Mouse (Mus musculus) cerebellum, adult 9-10 months (tissue): ENCODE measurements around the gene Akt1.

Source experiments
- DNase-seq: peaks from one replicate; pipeline ENCODE4 v3.0.0; 2022

Akt1 gene

GRCm38 (mm10) chr12:112674132-112675011 is at the start of gene Akt1:
Gene Akt1, minus strand, starts transcription at chr12:112674884.
- peak; percentile 68 for DNase-seq

GRCm38 (mm10) chr12:112724077-112724805 is 49.6 kb upstream of the Akt1 start:
- peak; percentile 90 for DNase-seq

DNA sequence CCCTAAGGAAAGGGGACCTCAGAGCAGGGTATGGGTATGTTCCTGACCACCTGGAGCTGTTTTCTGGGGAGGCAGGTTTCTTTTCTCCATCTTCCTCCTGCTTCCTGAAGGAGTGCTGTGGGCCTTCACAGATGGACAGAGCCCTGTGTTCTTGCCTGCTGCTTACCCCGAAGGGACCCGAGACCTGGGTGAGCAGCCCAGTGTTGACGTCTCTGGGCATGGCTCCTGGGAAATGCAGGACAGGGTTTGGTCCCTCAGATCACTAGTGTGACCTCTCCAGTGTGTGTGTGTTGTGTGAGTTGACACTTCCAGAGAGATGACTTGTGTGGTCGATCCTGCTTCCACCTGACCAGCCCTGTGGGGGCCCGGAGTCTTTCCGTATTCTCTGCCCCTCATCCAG is 48.8 kb upstream of the Akt1 start:
- peak; percentile 51 for DNase-seq

DNA sequence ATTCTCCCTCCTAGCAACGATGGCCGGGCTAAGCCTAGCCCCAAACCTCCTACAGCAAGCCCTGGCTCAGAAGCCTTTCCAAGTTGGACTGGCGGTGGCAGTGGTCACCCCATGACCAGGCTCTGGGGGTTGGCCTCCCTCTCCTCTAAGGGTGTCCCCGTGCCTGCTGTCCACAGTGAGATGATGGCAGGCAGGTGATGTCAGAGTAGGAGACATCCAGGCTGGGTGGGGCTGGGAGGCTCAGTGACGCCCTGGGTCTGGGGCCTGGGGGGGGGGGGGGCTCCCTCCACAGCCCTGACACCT is 48.3 kb upstream of the Akt1 start:
- DNase-seq, result no peak

- peak; percentile 79 for DNase-seq
Observed at GRCm38 (mm10) chr12:112722240-112723027, 47.8 kb upstream of the Akt1 start.

DNA sequence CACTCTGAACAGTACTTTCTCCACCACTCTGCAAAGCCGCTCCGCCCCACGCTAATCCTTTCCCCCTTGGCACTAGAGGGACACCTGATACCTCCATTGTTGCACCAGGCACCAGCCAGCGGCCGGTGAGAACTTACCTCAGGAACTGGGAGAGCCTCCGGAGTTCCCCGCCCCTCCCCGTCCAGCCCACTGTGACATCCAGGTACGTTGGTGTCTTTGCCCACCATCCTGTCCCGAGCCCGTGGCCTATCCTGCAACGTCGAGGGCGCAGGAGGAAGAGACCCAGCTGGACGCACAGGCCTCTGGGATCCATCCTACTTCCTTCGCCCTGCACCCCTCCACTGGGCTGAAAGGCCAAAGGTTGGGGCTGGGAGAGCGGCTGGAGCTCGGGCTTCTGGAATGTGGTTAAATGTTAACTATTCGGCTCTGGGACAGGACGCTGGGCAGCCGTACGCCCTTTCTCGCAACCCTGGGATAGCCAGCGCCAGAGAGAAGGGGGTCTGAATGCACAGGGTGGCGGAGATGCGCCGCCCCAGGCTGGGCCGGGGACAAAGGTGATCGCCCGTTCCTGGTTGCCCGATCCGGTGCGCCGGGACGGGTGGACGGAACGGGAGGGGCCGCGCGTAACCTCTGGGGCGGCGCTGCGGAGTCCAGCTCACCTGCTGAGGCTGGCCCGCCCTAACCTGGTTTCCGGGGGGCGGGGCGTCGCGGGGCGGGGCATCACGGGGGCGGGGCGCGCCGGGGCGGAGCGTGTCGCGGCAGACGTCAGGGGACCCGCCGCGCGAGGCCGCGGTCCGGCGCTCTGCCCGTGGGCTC is 46.9 kb upstream of the Akt1 start:
- DNase-seq, result peak; percentile 75

GRCm38 (mm10) chr12:112720890-112721423 is 46.3 kb upstream of the Akt1 start:
- peak; percentile 68 for DNase-seq

- DNase-seq, result no peak
Observed at GRCm38 (mm10) chr12:112720216-112720615, 45.5 kb upstream of the Akt1 start, which contains the start of gene Cep170b. Gene Cep170b, plus strand, starts transcription at chr12:112720455.

DNA sequence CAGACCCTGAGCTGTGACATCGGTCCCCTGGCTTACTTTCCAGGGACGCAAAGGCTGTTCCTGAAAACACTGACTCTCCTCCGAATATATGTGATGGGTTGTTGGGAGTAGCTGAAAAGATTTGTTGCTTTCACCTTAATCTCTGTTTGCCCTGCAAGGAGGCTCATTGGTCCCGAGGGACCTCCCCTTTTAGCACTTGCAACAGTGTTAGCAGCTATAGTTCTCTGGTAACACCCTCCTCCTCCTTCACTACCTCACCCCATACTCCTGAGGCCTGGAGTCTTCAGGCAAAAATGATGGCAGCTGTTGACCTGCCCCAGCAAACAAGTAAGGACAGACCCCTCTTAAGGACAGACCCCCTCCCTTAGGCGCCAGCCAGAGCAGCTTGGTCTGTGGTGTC is 44.3 kb upstream of the Akt1 start:
- DNase-seq, result no peak

DNA sequence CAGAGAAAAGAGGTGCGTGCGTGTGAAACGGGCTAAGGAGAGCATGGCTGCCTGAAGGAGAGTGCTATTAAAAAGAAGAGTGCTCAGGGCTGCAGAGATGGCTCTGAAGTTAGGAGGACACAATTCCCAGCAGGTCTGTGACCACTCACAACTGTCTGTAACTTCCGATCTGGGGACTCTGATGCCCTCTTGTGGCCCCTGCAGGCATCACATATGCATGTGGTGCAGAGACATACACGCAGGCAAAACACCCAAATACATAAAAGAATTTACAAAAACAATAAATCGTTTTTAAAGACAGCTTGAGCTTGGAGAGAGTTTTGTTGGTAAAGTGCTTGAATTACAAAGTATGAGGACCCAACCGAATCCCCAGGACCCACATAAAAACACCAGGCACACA is 42.5 kb upstream of the Akt1 start:
- peak; percentile 51 for DNase-seq

GRCm38 (mm10) chr12:112713984-112714383 is 39.3 kb upstream of the Akt1 start:
- peak; percentile 50 for DNase-seq

- DNase-seq, result no peak
Observed at GRCm38 (mm10) chr12:112707573-112707869, 32.8 kb upstream of the Akt1 start.

DNA sequence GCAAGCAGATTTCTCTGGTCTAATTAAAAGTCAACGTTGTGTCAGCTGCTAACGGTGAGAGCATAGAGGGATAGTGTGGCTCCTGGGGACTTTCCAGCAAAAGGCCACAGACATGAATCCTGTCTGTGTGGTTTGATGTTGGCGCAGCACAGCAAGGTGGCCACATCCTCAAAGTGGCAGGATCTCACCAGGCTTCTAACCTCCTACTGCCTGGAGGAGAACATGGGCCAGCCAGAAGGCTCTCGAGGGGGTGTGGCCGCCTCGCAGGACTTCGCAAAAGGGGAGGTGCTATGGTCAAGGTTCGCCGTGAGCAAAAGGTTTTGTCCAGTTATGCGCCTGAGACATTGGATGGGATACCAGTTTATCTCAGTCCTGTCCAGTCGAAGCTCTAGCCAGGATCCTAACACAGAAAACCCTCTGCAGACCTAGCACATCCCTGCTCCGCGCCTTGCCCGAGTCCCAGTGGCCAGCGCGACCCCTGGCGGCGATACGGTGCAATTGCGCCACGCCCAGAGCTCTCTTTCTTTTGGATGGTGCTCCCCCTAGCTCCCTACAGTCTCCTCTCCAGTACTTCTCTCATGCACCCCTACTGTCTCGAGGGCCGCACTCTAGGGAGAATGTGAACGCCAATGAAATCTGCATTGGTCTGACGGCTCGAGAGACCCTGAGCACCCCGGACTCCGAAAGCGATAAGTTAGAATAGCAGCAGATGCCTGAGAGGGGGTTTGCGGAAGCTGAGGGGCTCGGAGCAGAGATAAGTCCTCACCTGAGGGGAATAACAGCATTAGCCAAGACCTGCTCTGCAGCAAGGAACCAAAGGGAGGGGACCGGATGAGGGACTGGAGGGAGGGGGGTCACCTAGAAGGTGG is 32.3 kb upstream of the Akt1 start:
- peak; percentile 93 for DNase-seq

DNA sequence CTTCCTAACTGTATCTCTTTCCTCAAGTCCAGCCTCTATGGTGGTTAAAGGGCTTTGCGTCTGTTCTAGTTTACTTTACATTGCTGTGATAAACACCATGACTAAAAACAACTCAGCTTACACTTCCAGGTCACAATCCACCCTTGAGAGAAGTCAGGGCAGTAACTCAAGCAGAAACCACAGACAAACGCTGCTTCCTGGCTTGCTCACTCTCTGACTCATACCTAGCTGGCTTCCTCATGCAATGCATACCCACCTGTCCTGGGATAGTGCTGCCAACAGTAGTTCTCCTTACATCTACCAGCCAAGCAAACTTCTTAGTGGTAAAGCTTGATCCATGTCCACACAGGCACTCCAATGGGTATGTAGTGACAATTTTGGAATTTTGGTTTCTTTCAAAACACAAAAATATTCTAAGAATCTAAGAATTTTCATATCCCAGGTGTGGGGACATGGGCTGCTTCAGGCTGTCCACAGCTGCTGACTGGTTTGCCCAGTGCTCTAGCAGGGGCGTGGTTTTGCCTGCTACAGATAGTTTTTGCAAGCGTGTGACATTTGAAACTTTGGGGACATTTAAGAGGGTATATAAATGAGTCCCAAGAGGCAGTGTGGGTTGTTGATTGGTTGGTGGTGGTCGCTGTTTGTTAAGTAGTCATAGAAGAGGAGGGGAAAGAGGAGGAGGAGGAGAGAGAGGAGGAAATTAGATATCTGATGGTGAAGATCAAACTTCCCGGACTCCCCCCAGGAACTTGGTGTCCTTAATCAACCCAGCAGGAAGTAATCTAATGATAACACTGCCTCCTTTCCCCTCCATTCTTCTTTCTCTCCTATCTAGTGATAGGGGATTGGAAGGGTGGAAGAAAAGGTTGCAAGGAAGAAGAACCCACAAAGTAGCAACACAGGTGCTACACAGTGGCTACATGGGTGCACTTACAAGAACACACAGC is 28.0 kb upstream of the Akt1 start:
- no peak for DNase-seq

GRCm38 (mm10) chr12:112700522-112700921 is 25.8 kb upstream of the Akt1 start:
- no peak for DNase-seq

DNA sequence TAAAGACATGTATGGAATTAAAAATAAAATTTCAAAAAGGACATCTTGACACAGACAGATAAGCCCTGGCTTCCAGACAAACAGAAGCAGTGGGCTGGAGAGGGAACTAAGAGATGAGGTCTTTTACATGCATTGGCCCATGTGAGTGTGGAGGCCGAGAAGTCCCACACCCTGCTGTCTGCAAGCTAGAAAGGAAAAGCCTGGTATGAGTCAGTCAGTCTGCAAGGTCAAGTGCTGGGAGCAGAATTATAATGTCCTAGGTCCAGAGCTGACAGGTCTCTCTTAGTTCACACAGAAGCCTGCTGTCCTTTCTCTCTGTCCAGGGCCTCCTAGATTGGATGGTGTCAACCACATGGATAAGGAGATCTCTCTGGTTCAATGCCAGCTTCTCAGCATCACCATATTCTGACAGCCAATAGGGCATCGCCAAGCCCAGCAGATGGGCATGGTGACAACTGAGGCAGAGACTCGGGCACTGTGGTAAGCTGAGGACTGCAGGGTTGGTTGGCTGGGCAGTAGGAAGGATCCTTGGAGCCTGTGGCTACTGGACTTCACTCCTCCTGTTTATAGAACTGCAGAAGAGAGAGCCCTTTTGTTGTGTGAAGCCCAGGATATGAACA is 22.2 kb upstream of the Akt1 start:
- DNase-seq, result no peak

DNA sequence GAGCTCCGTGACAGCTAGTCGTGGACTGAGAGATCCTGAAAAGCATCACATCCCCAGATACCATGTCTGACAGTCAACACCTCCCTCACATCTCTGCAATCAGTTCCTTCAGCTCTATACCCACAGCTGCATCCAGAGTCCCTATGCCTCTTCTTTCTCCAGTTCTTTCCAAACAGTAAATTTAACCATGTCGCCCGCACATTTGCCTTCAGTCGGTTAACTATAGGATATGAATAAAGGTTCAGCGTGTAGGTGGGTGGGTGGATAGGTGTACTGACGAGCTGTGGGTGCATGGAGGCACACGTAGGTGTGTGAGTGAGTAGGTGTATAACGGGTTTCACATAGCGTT is 19.4 kb upstream of the Akt1 start:
- DNase-seq, result no peak

DNA sequence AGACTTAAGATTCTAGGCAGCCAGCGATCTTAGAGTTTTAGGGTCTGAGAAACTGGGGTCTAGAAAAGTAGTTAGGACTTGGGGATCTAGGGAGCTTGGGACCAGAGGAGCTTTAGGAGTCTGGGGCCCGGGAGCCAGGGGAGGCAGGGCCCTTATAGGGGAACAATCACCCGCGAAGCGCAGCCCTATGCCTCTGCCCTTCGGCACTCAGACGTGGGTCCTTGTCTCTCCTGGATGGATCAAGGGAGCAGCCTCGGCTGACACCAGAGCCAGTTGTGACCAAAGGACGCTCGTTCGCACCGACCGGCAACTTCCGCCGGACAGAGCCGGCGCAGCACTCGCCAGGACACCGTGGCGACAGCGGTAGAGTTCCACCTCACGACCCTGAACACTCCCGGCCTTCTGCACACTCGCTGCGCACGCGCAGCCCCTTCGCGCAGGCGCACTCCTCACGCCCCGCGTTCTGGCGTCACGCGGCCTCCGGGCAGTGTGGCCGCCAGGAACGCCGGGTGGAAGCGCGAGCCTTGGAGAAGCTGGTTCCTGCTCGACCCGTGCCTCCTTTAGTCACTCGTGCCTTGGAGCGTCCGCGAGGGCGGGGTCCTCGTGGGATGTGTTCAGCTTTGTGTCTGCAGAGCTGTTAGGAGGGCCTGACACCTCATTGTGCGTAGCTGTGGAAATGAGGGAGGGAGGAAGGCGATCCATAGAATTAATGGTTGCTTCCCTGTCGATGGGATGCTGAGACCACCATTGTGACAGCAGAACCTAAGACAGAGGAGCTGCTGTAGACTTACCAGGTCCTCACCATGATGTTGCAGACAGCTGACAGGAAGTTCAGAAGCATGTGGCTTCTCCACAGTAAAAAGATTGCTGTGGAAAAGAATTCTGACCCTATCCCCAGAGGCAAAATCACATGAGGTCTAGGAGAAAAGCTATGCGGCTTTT is 18.8 kb upstream of the Akt1 start:
- DNase-seq, result peak; percentile 94

DNA sequence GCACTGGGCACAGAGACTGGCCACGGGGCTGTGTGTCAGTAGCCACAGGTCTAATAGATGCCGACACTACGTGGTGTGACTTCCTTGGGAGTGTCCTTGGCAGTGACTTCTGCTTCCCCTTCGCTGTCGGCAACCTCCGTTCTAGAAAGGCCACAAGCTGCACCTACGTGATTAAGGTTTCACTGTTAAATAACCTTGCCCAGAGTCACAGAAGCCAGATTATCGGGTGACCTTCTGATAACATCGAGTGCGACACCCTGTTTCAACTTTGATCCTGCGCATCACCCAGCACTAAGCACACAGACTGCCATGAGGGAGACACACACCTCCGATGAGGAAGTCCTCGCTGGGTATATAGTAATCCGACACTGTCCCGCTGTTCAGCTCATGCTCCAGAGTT is 13.8 kb upstream of the Akt1 start:
- no peak for DNase-seq
